12 mouse cellular contexts compared by ENCODE assay signal in genomic region chr9:56572534-56573479, GRCm38 (mm10).
A peak's percentile ranks its signal among the peaks of the same experiment; 100 is the strongest.
DNase-seq lines count a peak whose midpoint lies in the region; ATAC-seq and TF ChIP-seq lines count a peak whose summit lies in the region.
"Had no signal": no experiment of that assay in that cellular context is flagged by ENCODE, and none has a peak within 500 bp of the region (broad histone marks: within the 10 kb centered on the region; RNA-seq: fewer than 3 reads in every experiment).

No protein-coding gene starts in this region.

- H3K4me3 ChIP-seq in lung, embryonic 16.5 days (ENCODE audit: low read length), result peak overlapping the region; percentile 26
- no peak overlapping the region for H3K4me3 ChIP-seq in intestine, postnatal 0 days (ENCODE audit: low read depth, low read length)
- H3K4me3 ChIP-seq: erythroblast, embryonic 14.5 days; heart, embryonic 15.5 days had no signal

- H3K9me3 ChIP-seq in lung, embryonic 16.5 days (ENCODE audit: control insufficient read depth, low read length), result no peaks in the 10 kb centered on the region
- H3K9me3 ChIP-seq in intestine, postnatal 0 days (ENCODE audit: control insufficient read depth), result no peaks in the 10 kb centered on the region
- H3K9me3 ChIP-seq: heart, embryonic 15.5 days had no signal

- H3K4me2 ChIP-seq in lung, embryonic 16.5 days (ENCODE audit: low read depth, low read length), result peak overlapping the region; percentile 44
- no peak overlapping the region; the same call in 1 of the 2 replicates for H3K4me2 ChIP-seq in intestine, postnatal 0 days (replicated peaks; ENCODE audit: low read depth)
- H3K4me2 ChIP-seq: heart, embryonic 15.5 days had no signal

- intact Hi-C loops in gastrocnemius, postnatal 14 days (cut with DNase I; ENCODE audit: low total_unique reads), result no loop called here

- WGBS in lung, embryonic 16.5 days, result 32% methylated on average over 23 of the region's 23 CpGs
- WGBS in intestine, postnatal 0 days, result 42% methylated on average over 23 of the region's 23 CpGs

- peaks cover 3% of the 10 kb centered on the region; the same call in 1 of the 2 replicates for H3K4me1 ChIP-seq in lung, embryonic 16.5 days (replicated peaks; ENCODE audit: control insufficient read depth, insufficient read depth, low read length)
- no peaks in the 10 kb centered on the region for H3K4me1 ChIP-seq in intestine, postnatal 0 days (replicated peaks; ENCODE audit: control insufficient read depth, insufficient read depth, low read length)
- H3K4me1 ChIP-seq: heart, embryonic 15.5 days had no signal

- H3K9ac ChIP-seq in lung, embryonic 16.5 days (ENCODE audit: low read length), result 0 out of 2 replicates have a peak overlapping the region, but pooled peaks have one; percentile 40
- H3K9ac ChIP-seq in intestine, postnatal 0 days (ENCODE audit: low read depth, low read length), result no peak overlapping the region
- H3K9ac ChIP-seq: heart, embryonic 15.5 days had no signal

- TF ChIP-seq CTCF in intestine, postnatal 0 days (IDR thresholded peaks at IDR 0.05; ENCODE audit: low read depth), result no peak

- H3K27me3 ChIP-seq in lung, embryonic 16.5 days (ENCODE audit: control insufficient read depth, insufficient read depth, low read depth, low read length), result no peaks in the 10 kb centered on the region
- no peaks in the 10 kb centered on the region for H3K27me3 ChIP-seq in intestine, postnatal 0 days (replicated peaks; ENCODE audit: control insufficient read depth, insufficient read depth, low read length)
- H3K27me3 ChIP-seq: heart, embryonic 15.5 days had no signal

- peak; percentile 33 for DNase-seq in cerebellum, adult 9-11 months
- no peak for DNase-seq in lung, adult 18-20 months
- peak; percentile 68 for DNase-seq in retina, postnatal 1 day
- DNase-seq in adrenal gland, adult 8-10 months, result no peak
- no peak for DNase-seq in gastrocnemius, postnatal 14 days
- DNase-seq: thymus, postnatal 25 days had no signal

- no peak overlapping the region for H3K27ac ChIP-seq in lung, embryonic 16.5 days (ENCODE audit: low read length)
- peak overlapping the region; percentile 21; the same call in 1 of the 2 replicates for H3K27ac ChIP-seq in intestine, postnatal 0 days (ENCODE audit: low read depth, low read length)
- H3K27ac ChIP-seq: heart, embryonic 15.5 days had no signal

- H3K36me3 ChIP-seq in lung, embryonic 16.5 days (ENCODE audit: control insufficient read depth, insufficient read depth, low read length), result no peaks in the 10 kb centered on the region
- no peaks in the 10 kb centered on the region for H3K36me3 ChIP-seq in intestine, postnatal 0 days (ENCODE audit: control insufficient read depth, insufficient read depth)
- H3K36me3 ChIP-seq: heart, embryonic 15.5 days had no signal

- no peak for ATAC-seq in cerebellum, adult (ENCODE audit: insufficient number of reproducible peaks, low FRiP score, low TSS enrichment)
- ATAC-seq in lung, embryonic 16.5 days (ENCODE audit: low read depth), result peak; percentile 56
- no peak for ATAC-seq in intestine, postnatal 0 days
- ATAC-seq: Patski had no signal

Comparison
In these comparisons a context has a peak if more than half of its experiments do, and no peak if none do; other contexts are left out.
1. DNase-seq: peak in cerebellum, adult 9-11 months (single experiment) and retina, postnatal 1 day (single experiment); none in lung, adult 18-20 months (0 of 2), adrenal gland, adult 8-10 months (single experiment) and gastrocnemius, postnatal 14 days (single experiment).